Mouse (Mus musculus): ENCODE results near the gene Fut11. TPM values are rescaled to one million over a fixed set of nuclear protein-coding genes. Genes with fewer than 3 reads are reported as not detected.

The Fut11 gene
- 17.9 and 22.2 TPM in 2 replicates for polyA plus RNA-seq (2014; fragmentation: Nextera tagmentation; extraction: Ambion mirVana)

DNA sequence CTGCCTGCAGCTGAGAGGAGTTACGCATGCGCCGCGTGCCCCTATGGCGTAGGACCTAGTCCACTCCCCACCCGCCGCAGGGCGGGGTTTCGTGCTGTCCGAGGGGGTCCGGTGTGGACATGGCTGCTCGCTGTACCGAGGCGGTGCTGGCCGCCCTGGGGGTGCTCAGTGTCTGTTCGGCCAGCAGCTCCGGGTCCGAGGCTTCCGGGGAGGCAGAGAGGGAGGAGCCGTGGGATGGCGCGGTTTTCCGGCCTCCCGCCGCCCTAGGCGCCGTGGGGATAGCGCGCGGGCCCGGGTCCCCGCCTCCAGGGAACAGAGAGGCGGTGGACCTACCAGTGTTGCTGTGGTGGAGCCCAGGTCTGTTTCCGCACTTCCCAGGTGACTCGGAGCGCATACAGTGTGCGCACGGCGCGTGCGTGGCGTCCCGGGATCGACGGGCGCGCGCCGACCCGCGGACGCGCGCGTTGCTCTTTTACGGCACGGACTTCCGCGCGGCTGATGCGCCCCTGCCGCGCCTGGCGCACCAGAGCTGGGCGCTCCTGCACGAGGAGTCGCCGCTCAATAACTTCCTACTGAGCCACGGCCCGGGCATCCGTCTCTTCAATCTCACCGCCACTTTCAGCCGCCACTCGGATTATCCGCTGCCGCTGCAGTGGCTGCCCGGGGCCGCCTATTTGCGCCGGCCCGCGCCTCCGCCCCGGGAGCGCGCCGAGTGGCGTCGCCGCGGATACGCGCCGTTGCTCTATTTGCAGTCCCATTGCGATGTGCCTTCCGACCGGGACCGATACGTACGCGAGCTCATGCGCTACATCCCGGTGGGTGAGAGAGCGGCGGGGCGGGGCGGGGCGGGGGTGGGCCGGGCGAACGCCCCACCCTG is at the start of gene Fut11:
Fut11 (plus strand) TSS at position 85 of the 877 bp plus-strand sequence.
- Histone ChIP-seq H3K4me3 (replicated peaks; ENCODE audit: low read depth, low read length) (peak within 1 kb of the TSS; percentile 86), H3K9ac (replicated peaks; ENCODE audit: low read length) (peak within 1 kb of the TSS; percentile 88), H3K27me3 (ENCODE audit: control insufficient read depth, insufficient read depth, low read length) (no peaks in the 10 kb centered on the region), H3K36me3 (ENCODE audit: control insufficient read depth, insufficient read depth, low read length) (peaks cover 46% of the 10 kb centered on the region), H3K9me3 (ENCODE audit: control insufficient read depth, low read length) (no peaks in the 10 kb centered on the region), H3K27ac (replicated peaks; ENCODE audit: low read depth, low read length) (peak within 1 kb of the TSS; percentile 98), H3K4me1 (ENCODE audit: control insufficient read depth, insufficient read depth, low read length) (peaks cover 44% of the 10 kb centered on the region), H3K4me2 (ENCODE audit: low read length) (peak within 1 kb of the TSS; percentile 67)
- DNase-seq (peak; percentile 95), ATAC-seq (ENCODE audit: low FRiP score, low TSS enrichment) (peak; percentile 91)
- WGBS = under 1% methylated on average over 109 of the region's 111 CpGs

DNA sequence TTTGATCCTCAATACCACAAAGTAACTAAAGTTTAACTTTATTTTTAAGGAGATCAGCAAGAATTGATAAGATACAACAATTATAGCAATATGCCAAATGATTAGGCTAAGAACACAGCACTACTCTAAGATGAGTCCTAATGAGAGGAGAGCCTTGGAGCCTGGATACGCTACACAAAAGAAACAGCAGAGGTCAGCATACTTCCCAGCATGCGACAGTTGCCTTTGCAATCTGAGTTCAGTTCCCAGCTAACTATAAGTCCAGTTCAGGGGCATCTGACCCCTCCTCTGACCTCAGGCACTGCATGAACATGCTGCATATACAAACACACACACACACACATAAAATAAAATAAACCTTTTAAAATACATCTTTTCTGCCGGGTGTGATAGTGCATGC is 49.2 kb upstream of the Fut11 start:
- DNase-seq = no peak
- H3K36me3 ChIP-seq (ENCODE audit: control insufficient read depth, insufficient read depth, low read length) = no peaks in the 10 kb centered on the region

DNA sequence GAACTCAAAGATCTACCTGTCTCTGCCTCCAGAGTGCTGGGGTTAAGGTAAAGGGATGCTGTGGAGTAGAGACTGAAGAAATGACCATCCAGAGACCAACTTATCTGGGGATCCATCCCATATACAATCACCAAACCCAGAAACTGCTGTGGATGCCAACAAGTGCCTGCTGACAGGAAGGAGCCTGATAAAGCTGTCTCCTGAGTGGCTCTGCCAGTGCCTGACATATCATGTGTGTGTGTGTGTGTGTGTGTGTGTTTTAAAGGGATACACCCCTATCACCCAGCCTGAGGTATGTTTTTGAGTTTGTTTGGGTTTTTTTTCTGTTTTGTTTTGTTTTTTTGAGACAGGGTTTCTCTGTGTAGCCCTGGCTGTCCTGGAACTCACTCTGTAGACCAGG is 48.4 kb upstream of the Fut11 start:
- DNase-seq (no peak), ATAC-seq (ENCODE audit: low FRiP score, low TSS enrichment) (no peak)
- H3K27ac ChIP-seq (replicated peaks; ENCODE audit: low read depth, low read length) = no peak overlapping the region
- H3K4me1 ChIP-seq (ENCODE audit: control insufficient read depth, insufficient read depth, low read length) = peaks cover 5% of the 10 kb centered on the region; the same call in 1 of the 2 replicates
- no peaks in the 10 kb centered on the region for H3K27me3 ChIP-seq (ENCODE audit: control insufficient read depth, insufficient read depth, low read length)
- no peaks in the 10 kb centered on the region for H3K36me3 ChIP-seq (ENCODE audit: control insufficient read depth, insufficient read depth, low read length)
- H3K9me3 ChIP-seq (ENCODE audit: control insufficient read depth, low read length) = no peaks in the 10 kb centered on the region
- no peak overlapping the region for H3K9ac ChIP-seq (replicated peaks; ENCODE audit: low read length)
- H3K4me2 ChIP-seq (ENCODE audit: low read length) = no peak overlapping the region
- no peak overlapping the region for H3K4me3 ChIP-seq (replicated peaks; ENCODE audit: low read depth, low read length)

More for the DNA sequence above, 49.2 kb upstream of the Fut11 start:
- no peak overlapping the region for H3K4me2 ChIP-seq (ENCODE audit: low read length)
- H3K9me3 ChIP-seq (ENCODE audit: control insufficient read depth, low read length) = no peaks in the 10 kb centered on the region
- H3K27ac ChIP-seq (replicated peaks; ENCODE audit: low read depth, low read length) = no peak overlapping the region
- H3K4me3 ChIP-seq (replicated peaks; ENCODE audit: low read depth, low read length) = no peak overlapping the region
- no peak for ATAC-seq (ENCODE audit: low FRiP score, low TSS enrichment)
- WGBS = 36% methylated on average over 3 of the region's 3 CpGs
- H3K9ac ChIP-seq (replicated peaks; ENCODE audit: low read length) = no peak overlapping the region
- H3K27me3 ChIP-seq (ENCODE audit: control insufficient read depth, insufficient read depth, low read length) = no peaks in the 10 kb centered on the region
- peaks cover 5% of the 10 kb centered on the region; the same call in 1 of the 2 replicates for H3K4me1 ChIP-seq (ENCODE audit: control insufficient read depth, insufficient read depth, low read length)

DNA sequence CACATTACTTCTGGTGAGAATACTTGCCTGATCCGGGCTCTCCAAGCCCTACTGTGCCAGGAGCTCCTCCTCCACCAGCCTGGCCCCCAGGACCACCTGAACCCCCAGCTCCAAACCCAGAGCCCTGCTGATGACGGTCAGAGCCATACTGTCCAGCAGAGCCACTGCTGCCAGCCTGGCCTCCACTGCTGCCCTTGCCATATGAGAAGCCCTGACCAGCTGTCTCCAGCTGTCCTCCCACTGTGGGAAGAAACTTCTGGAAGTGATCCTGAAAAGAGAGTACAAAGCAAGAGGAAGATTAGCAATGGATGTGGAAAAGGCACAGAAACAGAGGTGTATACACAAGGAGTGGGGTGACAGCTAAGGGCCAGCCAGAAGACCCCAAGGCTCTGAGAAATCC is 43.8 kb upstream of the Fut11 start:
- Histone ChIP-seq H3K4me1 (ENCODE audit: control insufficient read depth, insufficient read depth, low read length) (no peaks in the 10 kb centered on the region), H3K4me2 (ENCODE audit: low read length) (no peak overlapping the region), H3K36me3 (ENCODE audit: control insufficient read depth, insufficient read depth, low read length) (no peaks in the 10 kb centered on the region), H3K27ac (replicated peaks; ENCODE audit: low read depth, low read length) (no peak overlapping the region), H3K27me3 (ENCODE audit: control insufficient read depth, insufficient read depth, low read length) (no peaks in the 10 kb centered on the region), H3K4me3 (replicated peaks; ENCODE audit: low read depth, low read length) (no peak overlapping the region), H3K9ac (replicated peaks; ENCODE audit: low read length) (no peak overlapping the region), H3K9me3 (ENCODE audit: control insufficient read depth, low read length) (no peaks in the 10 kb centered on the region)
- WGBS = 84% methylated on average over 2 of the region's 2 CpGs
- ATAC-seq (ENCODE audit: low FRiP score, low TSS enrichment) (no peak), DNase-seq (no peak)

DNA sequence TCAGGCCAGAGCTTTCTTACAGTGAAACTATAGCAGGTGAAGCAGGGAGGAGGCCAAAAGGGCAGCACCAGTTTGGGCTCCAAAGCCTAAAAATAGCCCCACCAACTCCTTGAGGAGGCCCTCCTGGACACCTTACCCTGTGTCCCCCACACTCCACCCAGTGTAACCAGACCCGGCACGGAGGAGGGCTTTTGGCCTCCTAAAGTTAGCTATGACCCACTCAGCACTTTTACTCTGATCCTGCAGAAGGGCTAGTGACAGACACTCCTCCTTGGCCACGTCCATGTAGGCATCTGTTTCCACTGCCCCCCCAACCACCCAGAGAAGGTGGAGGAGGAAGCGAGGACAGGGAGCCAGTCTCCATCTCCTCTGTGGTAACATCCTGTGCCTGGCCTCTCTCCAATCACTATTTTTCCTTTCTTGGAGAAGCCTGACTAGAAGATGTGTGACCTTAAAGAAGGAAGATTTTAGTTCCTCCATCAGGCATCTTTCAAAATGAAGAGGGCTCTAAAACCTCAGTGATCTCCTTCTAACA is 43.0 kb upstream of the Fut11 start:
- Histone ChIP-seq H3K9ac (replicated peaks; ENCODE audit: low read length) (no peak overlapping the region), H3K27me3 (ENCODE audit: control insufficient read depth, insufficient read depth, low read length) (no peaks in the 10 kb centered on the region), H3K27ac (replicated peaks; ENCODE audit: low read depth, low read length) (no peak overlapping the region), H3K36me3 (ENCODE audit: control insufficient read depth, insufficient read depth, low read length) (no peaks in the 10 kb centered on the region), H3K4me1 (ENCODE audit: control insufficient read depth, insufficient read depth, low read length) (no peaks in the 10 kb centered on the region), H3K4me3 (replicated peaks; ENCODE audit: low read depth, low read length) (no peak overlapping the region), H3K9me3 (ENCODE audit: control insufficient read depth, low read length) (no peaks in the 10 kb centered on the region), H3K4me2 (ENCODE audit: low read length) (no peak overlapping the region)
- DNase-seq = no peak
- 70% methylated on average over 4 of the region's 4 CpGs for WGBS
- no peak for ATAC-seq (ENCODE audit: low FRiP score, low TSS enrichment)

DNA sequence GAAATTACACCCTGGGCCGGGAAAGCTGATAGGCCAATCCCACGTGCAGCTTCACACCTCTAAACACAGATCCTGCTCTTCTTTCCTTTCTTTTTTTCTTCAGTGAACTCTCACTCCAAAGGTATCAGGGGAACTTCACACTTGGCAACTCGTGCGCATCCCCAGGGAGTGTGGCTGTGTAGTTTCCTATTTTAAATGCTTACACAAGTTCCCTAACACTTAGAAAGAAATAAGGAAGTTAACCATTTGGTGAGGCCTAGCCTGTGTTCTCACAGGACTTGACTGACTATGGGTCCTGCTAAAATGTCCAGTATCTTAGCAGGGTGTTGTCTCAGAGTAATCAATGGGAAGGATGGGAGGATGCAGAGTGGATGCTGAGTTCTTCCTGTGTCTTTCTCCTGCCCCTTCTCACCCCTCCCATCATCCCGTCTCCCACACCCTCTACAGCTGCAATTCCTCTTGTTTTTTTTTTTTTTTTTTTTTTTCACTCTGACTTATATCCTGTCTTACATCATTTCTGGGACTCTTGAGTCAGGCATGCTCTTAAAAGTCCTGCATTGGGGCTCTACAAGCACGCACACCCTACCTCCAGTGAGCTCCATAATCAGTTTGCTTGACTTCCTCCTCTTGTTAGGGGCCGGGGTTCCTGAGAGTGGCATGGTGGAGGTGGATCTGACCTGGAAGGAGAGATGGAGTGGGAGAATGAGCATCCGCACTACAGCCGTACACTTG is 39.9 kb upstream of the Fut11 start:
- no peak overlapping the region for H3K4me3 ChIP-seq (replicated peaks; ENCODE audit: low read depth, low read length)
- no peaks in the 10 kb centered on the region for H3K36me3 ChIP-seq (ENCODE audit: control insufficient read depth, insufficient read depth, low read length)
- no peak overlapping the region for H3K9ac ChIP-seq (replicated peaks; ENCODE audit: low read length)
- ATAC-seq (ENCODE audit: low FRiP score, low TSS enrichment) = no peak
- no peaks in the 10 kb centered on the region for H3K4me1 ChIP-seq (ENCODE audit: control insufficient read depth, insufficient read depth, low read length)
- no peak overlapping the region for H3K4me2 ChIP-seq (ENCODE audit: low read length)
- DNase-seq = no peak
- no peak overlapping the region for H3K27ac ChIP-seq (replicated peaks; ENCODE audit: low read depth, low read length)
- no peaks in the 10 kb centered on the region for H3K9me3 ChIP-seq (ENCODE audit: control insufficient read depth, low read length)
- no peaks in the 10 kb centered on the region for H3K27me3 ChIP-seq (ENCODE audit: control insufficient read depth, insufficient read depth, low read length)
- 85% methylated on average over 9 of the region's 9 CpGs for WGBS

DNA sequence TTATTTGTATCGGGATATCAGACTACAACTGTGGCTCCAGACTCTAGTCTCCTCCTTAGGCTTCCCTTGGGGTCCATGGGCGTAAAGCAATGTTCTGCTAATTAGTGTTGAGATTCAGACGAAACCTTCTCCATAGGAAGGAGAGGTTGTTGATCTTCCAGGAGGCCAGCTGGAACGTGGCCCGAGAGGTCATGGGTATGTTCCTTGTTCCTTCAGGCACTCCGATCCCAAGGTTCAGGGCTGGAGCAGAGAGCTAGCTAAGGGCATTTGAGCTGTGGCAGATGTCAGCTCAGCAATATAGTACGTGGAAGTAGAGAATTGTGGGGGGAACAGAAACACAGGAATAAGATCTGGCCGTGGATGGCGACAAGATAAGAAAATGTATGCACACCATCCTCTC is 39.0 kb upstream of the Fut11 start:
- Histone ChIP-seq H3K27me3 (ENCODE audit: control insufficient read depth, insufficient read depth, low read length) (no peaks in the 10 kb centered on the region), H3K27ac (replicated peaks; ENCODE audit: low read depth, low read length) (no peak overlapping the region), H3K36me3 (ENCODE audit: control insufficient read depth, insufficient read depth, low read length) (no peaks in the 10 kb centered on the region), H3K4me2 (ENCODE audit: low read length) (no peak overlapping the region), H3K9me3 (ENCODE audit: control insufficient read depth, low read length) (no peaks in the 10 kb centered on the region), H3K4me1 (ENCODE audit: control insufficient read depth, insufficient read depth, low read length) (peaks cover 3% of the 10 kb centered on the region; the same call in 1 of the 2 replicates), H3K9ac (replicated peaks; ENCODE audit: low read length) (no peak overlapping the region), H3K4me3 (replicated peaks; ENCODE audit: low read depth, low read length) (no peak overlapping the region)
- no peak for DNase-seq
- 81% methylated on average over 9 of the region's 9 CpGs for WGBS
- no peak for ATAC-seq (ENCODE audit: low FRiP score, low TSS enrichment)

DNA sequence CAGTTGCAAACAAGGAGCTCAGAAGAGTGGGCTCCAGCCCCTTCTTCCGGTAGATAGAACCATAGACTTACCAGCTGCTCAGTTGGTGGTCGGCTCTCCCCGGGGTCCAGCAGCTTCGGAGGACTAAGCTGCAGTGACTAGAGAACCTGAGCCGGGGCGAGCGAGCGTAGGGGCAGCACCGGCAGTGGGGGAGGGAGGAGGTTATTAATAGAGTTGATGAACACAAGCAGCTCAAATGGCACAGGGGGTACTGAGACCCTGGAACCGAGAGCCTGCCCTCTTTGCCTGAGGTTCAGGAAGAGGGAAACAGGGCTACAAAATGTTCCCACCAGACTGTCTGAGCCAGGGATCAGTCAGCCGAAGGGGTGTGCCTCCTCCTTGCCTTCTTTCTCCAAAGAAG is 38.4 kb upstream of the Fut11 start, which contains the start of gene Myoz1:
Myoz1 (minus strand) TSS at position 180 of the 400 bp plus-strand sequence.
- Histone ChIP-seq H3K36me3 (ENCODE audit: control insufficient read depth, insufficient read depth, low read length) (no peaks in the 10 kb centered on the region), H3K4me3 (replicated peaks; ENCODE audit: low read depth, low read length) (no peak within 1 kb of the TSS), H3K4me2 (ENCODE audit: low read length) (no peak within 1 kb of the TSS), H3K27me3 (ENCODE audit: control insufficient read depth, insufficient read depth, low read length) (no peaks in the 10 kb centered on the region), H3K4me1 (ENCODE audit: control insufficient read depth, insufficient read depth, low read length) (peaks cover 3% of the 10 kb centered on the region; the same call in 1 of the 2 replicates), H3K9ac (replicated peaks; ENCODE audit: low read length) (no peak within 1 kb of the TSS), H3K27ac (replicated peaks; ENCODE audit: low read depth, low read length) (no peak within 1 kb of the TSS), H3K9me3 (ENCODE audit: control insufficient read depth, low read length) (no peaks in the 10 kb centered on the region)
- no peak for ATAC-seq (ENCODE audit: low FRiP score, low TSS enrichment)
- 37% methylated on average over 11 of the region's 11 CpGs for WGBS
- DNase-seq = no peak
